Mouse (Mus musculus) cerebellum, adult 2 months (tissue): ENCODE data around the gene Cdk6.

ENCODE experiments used
- CTCF ChIP-seq: fragments of 200-500 bp; IDR thresholded peaks from 2 replicates; pipeline ENCODE4 v1.5.1; 2011; ENCODE audit warnings: low read depth, mild to moderate bottlenecking, control low read depth, low read length, moderate library complexity, borderline replicate concordance; ENCODE audit not compliant: insufficient read depth
- POLR2A ChIP-seq: fragments of 200-500 bp; IDR thresholded peaks from 2 replicates; pipeline ENCODE4 v1.6.1; 2011; ENCODE audit warnings: low read length, control low read depth, borderline replicate concordance; ENCODE audit not compliant: insufficient read depth

GRCm38 (mm10) chr5:3522826-3523225 lies 181.5 kb downstream of the Cdk6 start:
- no peak for TF ChIP-seq CTCF
- no peak for TF ChIP-seq POLR2A
